Mouse (Mus musculus): ENCODE measurements at regions not wholly inside any gene's neighbourhood (a gene's known extent, or its start where the extent isn't known, plus 50 kb on each side); places are given as distances from the start of the nearest gene placed in this dataset.

GRCm38 (mm10) chr3:139844443-139844842 is 638.9 kb downstream of the Stpg2 start:
- no peak overlapping the region for H3K9ac ChIP-seq (ENCODE audit: low read depth, low read length)
- TF ChIP-seq POLR2A (IDR thresholded peaks at IDR 0.05; ENCODE audit: insufficient read depth, low read depth, low read length) (no peak), EP300 (IDR thresholded peaks at IDR 0.05; ENCODE audit: insufficient read depth, low read depth, low read length) (no peak), CTCF (IDR thresholded peaks at IDR 0.05) (no peak)
- H3K4me3 ChIP-seq = no peak overlapping the region
- H3K27ac ChIP-seq = no peak overlapping the region
- no peaks in the 10 kb centered on the region for H3K4me1 ChIP-seq (ENCODE audit: control insufficient read depth, insufficient read depth, low read length)
- intact Hi-C loops (cut with DNase I) = no loop called here
- H3K27me3 ChIP-seq (ENCODE audit: control insufficient read depth, insufficient read depth, low read length) = no peaks in the 10 kb centered on the region
- 47% methylated on average over 3 of the region's 3 CpGs for WGBS
- DNase-seq = no peak
- H3K36me3 ChIP-seq (ENCODE audit: control insufficient read depth, insufficient read depth, low read length) = no peaks in the 10 kb centered on the region
- no peaks in the 10 kb centered on the region for H3K79me2 ChIP-seq (replicated peaks; ENCODE audit: control insufficient read depth, insufficient read depth, low read length)

- Histone ChIP-seq H3K27ac (no peak overlapping the region), H3K36me3 (ENCODE audit: control insufficient read depth, insufficient read depth, low read length) (no peaks in the 10 kb centered on the region), H3K79me2 (replicated peaks; ENCODE audit: control insufficient read depth, insufficient read depth, low read length) (no peaks in the 10 kb centered on the region), H3K9ac (ENCODE audit: low read depth, low read length) (no peak overlapping the region), H3K4me1 (ENCODE audit: control insufficient read depth, insufficient read depth, low read length) (no peaks in the 10 kb centered on the region), H3K4me3 (no peak overlapping the region), H3K27me3 (ENCODE audit: control insufficient read depth, insufficient read depth, low read length) (no peaks in the 10 kb centered on the region)
- intact Hi-C loops (cut with DNase I) = no loop called here
- WGBS = 56% methylated on average over 5 of the region's 5 CpGs
- no peak for DNase-seq
- TF ChIP-seq POLR2A (IDR thresholded peaks at IDR 0.05; ENCODE audit: insufficient read depth, low read depth, low read length) (no peak), CTCF (IDR thresholded peaks at IDR 0.05) (no peak), EP300 (IDR thresholded peaks at IDR 0.05; ENCODE audit: insufficient read depth, low read depth, low read length) (no peak)
These were observed 642.3 kb downstream of the Stpg2 start for GRCm38 (mm10) chr3:139847826-139848225.

DNA sequence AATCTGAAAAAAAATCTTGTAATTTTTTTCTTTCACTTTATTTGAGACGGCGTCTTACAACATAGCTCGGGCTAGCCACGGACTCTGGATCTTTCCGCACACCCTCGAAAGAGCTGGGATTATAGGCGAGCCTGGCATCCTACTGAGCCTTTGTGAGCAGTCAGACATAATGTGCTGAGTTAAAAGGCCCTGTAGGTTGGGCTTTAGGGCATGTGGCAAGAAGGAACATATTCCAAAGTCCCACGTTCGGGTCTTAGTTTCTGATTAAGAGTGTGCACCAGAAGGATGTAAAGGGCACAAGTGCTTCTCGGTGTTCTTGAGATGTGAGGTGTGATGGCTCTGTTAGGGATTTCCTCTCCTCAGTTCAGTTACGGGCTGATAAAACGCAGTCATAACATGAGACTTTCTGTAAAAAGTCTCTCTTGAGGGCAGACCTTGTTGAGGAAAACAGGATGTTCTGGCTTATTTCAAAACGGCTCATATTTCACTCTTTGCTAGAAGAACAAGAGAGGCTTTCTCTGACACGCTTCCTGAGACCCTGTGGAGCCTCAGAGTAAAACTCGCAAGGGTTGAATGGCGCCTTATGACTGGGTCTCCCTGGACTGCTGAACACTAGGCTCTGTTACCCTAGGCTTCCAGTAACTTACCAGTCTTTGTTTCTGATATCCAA is 654.6 kb downstream of the Stpg2 start:
- TF ChIP-seq POLR2A (IDR thresholded peaks at IDR 0.05; ENCODE audit: insufficient read depth, low read depth, low read length) (no peak), EP300 (IDR thresholded peaks at IDR 0.05; ENCODE audit: insufficient read depth, low read depth, low read length) (no peak)
- intact Hi-C loops (cut with DNase I) = no loop called here
- H3K4me3 ChIP-seq = no peak overlapping the region
- no peaks in the 10 kb centered on the region for H3K4me1 ChIP-seq (ENCODE audit: control insufficient read depth, insufficient read depth, low read length)
- no peak overlapping the region for H3K27ac ChIP-seq
- H3K79me2 ChIP-seq (replicated peaks; ENCODE audit: control insufficient read depth, insufficient read depth, low read length) = no peaks in the 10 kb centered on the region
- no peaks in the 10 kb centered on the region for H3K27me3 ChIP-seq (ENCODE audit: control insufficient read depth, insufficient read depth, low read length)
- 52% methylated on average over 16 of the region's 16 CpGs for WGBS
- no peaks in the 10 kb centered on the region for H3K36me3 ChIP-seq (ENCODE audit: control insufficient read depth, insufficient read depth, low read length)
- H3K9ac ChIP-seq (ENCODE audit: low read depth, low read length) = no peak overlapping the region
- no peak for DNase-seq

GRCm38 (mm10) chr3:139860831-139861371 is 655.4 kb downstream of the Stpg2 start:
- no peak overlapping the region for H3K9ac ChIP-seq (ENCODE audit: low read depth, low read length)
- no peaks in the 10 kb centered on the region for H3K4me1 ChIP-seq (ENCODE audit: control insufficient read depth, insufficient read depth, low read length)
- intact Hi-C loops (cut with DNase I) = no loop called here
- no peaks in the 10 kb centered on the region for H3K79me2 ChIP-seq (replicated peaks; ENCODE audit: control insufficient read depth, insufficient read depth, low read length)
- 58% methylated on average over 9 of the region's 9 CpGs for WGBS
- H3K27ac ChIP-seq = no peak overlapping the region
- H3K36me3 ChIP-seq (ENCODE audit: control insufficient read depth, insufficient read depth, low read length) = no peaks in the 10 kb centered on the region
- H3K27me3 ChIP-seq (ENCODE audit: control insufficient read depth, insufficient read depth, low read length) = no peaks in the 10 kb centered on the region
- H3K4me3 ChIP-seq = no peak overlapping the region
- TF ChIP-seq POLR2A (IDR thresholded peaks at IDR 0.05; ENCODE audit: insufficient read depth, low read depth, low read length) (no peak), CTCF (IDR thresholded peaks at IDR 0.05) (no peak), EP300 (IDR thresholded peaks at IDR 0.05; ENCODE audit: insufficient read depth, low read depth, low read length) (no peak)
- no peak for DNase-seq

GRCm38 (mm10) chr3:139866329-139866728 is 660.8 kb downstream of the Stpg2 start:
- Histone ChIP-seq H3K27me3 (ENCODE audit: control insufficient read depth, insufficient read depth, low read length) (no peaks in the 10 kb centered on the region), H3K4me3 (no peak overlapping the region)

GRCm38 (mm10) chr3:139867030-139867429 is 661.5 kb downstream of the Stpg2 start:
- intact Hi-C loops (cut with DNase I) = no loop called here
- H3K27me3 ChIP-seq (ENCODE audit: control insufficient read depth, insufficient read depth, low read length) = no peaks in the 10 kb centered on the region
- TF ChIP-seq EP300 (IDR thresholded peaks at IDR 0.05; ENCODE audit: insufficient read depth, low read depth, low read length) (no peak), CTCF (IDR thresholded peaks at IDR 0.05) (no peak), POLR2A (IDR thresholded peaks at IDR 0.05; ENCODE audit: insufficient read depth, low read depth, low read length) (no peak)
- H3K4me1 ChIP-seq (ENCODE audit: control insufficient read depth, insufficient read depth, low read length) = no peaks in the 10 kb centered on the region
- H3K27ac ChIP-seq = no peak overlapping the region
- H3K36me3 ChIP-seq (ENCODE audit: control insufficient read depth, insufficient read depth, low read length) = no peaks in the 10 kb centered on the region
- no peak overlapping the region for H3K9ac ChIP-seq (ENCODE audit: low read depth, low read length)
- no peak for DNase-seq
- no peaks in the 10 kb centered on the region for H3K79me2 ChIP-seq (replicated peaks; ENCODE audit: control insufficient read depth, insufficient read depth, low read length)
- H3K4me3 ChIP-seq = no peak overlapping the region
- 73% methylated on average over 4 of the region's 4 CpGs for WGBS

More at GRCm38 (mm10) chr3:139866329-139866728, 660.8 kb downstream of the Stpg2 start:
- H3K79me2 ChIP-seq (replicated peaks; ENCODE audit: control insufficient read depth, insufficient read depth, low read length) = no peaks in the 10 kb centered on the region
- no peaks in the 10 kb centered on the region for H3K4me1 ChIP-seq (ENCODE audit: control insufficient read depth, insufficient read depth, low read length)
- H3K27ac ChIP-seq = no peak overlapping the region
- H3K36me3 ChIP-seq (ENCODE audit: control insufficient read depth, insufficient read depth, low read length) = no peaks in the 10 kb centered on the region
- no peak overlapping the region for H3K9ac ChIP-seq (ENCODE audit: low read depth, low read length)
- intact Hi-C loops (cut with DNase I) = no loop called here
- no peak for TF ChIP-seq CTCF (IDR thresholded peaks at IDR 0.05)
- no peak for DNase-seq
